Mouse (Mus musculus) kidney, adult 8-10 months (tissue): ENCODE measurements around the gene Plekha8.
A peak's percentile ranks its signal among the peaks of the same experiment; 100 is the strongest.

ENCODE experiments used
- DNase-seq, 2 experiments: peaks; one replicate each; pipeline ENCODE4 v3.0.0; 2022

The Plekha8 gene

GRCm38 (mm10) chr6:54594469-54595329 lies at the start of gene Plekha8:
Gene Plekha8 (plus strand): TSS chr6:54595111.
- DNase-seq = peak; percentile 92

GRCm38 (mm10) chr6:54548314-54549019 lies 46.4 kb upstream of the Plekha8 start:
- peak in 1 of 2 experiments; percentile 10 for DNase-seq

GRCm38 (mm10) chr6:54549311-54549710 lies 45.6 kb upstream of the Plekha8 start:
- no peak for DNase-seq

GRCm38 (mm10) chr6:54550801-54551323 lies 44.0 kb upstream of the Plekha8 start:
- peak in 1 of 2 experiments; percentile 14 for DNase-seq

GRCm38 (mm10) chr6:54552721-54553413 lies 42.0 kb upstream of the Plekha8 start:
- no peak for DNase-seq

- no peak for DNase-seq
Observed at GRCm38 (mm10) chr6:54553632-54554031, 41.3 kb upstream of the Plekha8 start.

GRCm38 (mm10) chr6:54554341-54555110 lies 40.4 kb upstream of the Plekha8 start:
- no peak for DNase-seq

GRCm38 (mm10) chr6:54555816-54556215 lies 39.1 kb upstream of the Plekha8 start:
- DNase-seq = no peak

- no peak for DNase-seq
Observed at GRCm38 (mm10) chr6:54557671-54558070, 37.2 kb upstream of the Plekha8 start.

- DNase-seq = no peak
Observed at GRCm38 (mm10) chr6:54558466-54558865, 36.4 kb upstream of the Plekha8 start.

- DNase-seq = no peak
Observed at GRCm38 (mm10) chr6:54562018-54562809, 32.7 kb upstream of the Plekha8 start.

- no peak for DNase-seq
Observed at GRCm38 (mm10) chr6:54563561-54563960, 31.4 kb upstream of the Plekha8 start.

GRCm38 (mm10) chr6:54564506-54564991 lies 30.4 kb upstream of the Plekha8 start:
- no peak for DNase-seq

- no peak for DNase-seq
Observed at GRCm38 (mm10) chr6:54565012-54565411, 29.9 kb upstream of the Plekha8 start.

GRCm38 (mm10) chr6:54565665-54566545 lies 29.0 kb upstream of the Plekha8 start, which contains the start of gene Scrn1:
Gene Scrn1 (minus strand): TSS chr6:54566489.
- peak in 1 of 2 experiments; percentile 15 for DNase-seq

GRCm38 (mm10) chr6:54566546-54566919 lies 28.4 kb upstream of the Plekha8 start:
- DNase-seq = no peak

- no peak for DNase-seq
Observed at GRCm38 (mm10) chr6:54569776-54570175, 25.1 kb upstream of the Plekha8 start.

GRCm38 (mm10) chr6:54573218-54573955 lies 21.5 kb upstream of the Plekha8 start:
- DNase-seq = no peak

GRCm38 (mm10) chr6:54586175-54586574 lies 8.7 kb upstream of the Plekha8 start:
- DNase-seq = peak; percentile 47 to 57
